Mouse (Mus musculus): ENCODE results near the gene Rgcc.

GRCm38 (mm10) chr14:79283952-79284351 is 17.5 kb downstream of the Rgcc start:
- TF ChIP-seq ZC3H11A (IDR thresholded peaks at IDR 0.05; ENCODE audit: borderline replicate concordance, low read depth, low read length): no peak
- no peak for TF ChIP-seq ZNF384 (IDR thresholded peaks at IDR 0.05; ENCODE audit: low read depth, low read length)
- no peak for TF ChIP-seq HCFC1 (IDR thresholded peaks at IDR 0.05; ENCODE audit: borderline replicate concordance, insufficient read depth, low read length)
- TF ChIP-seq CHD2 (IDR thresholded peaks at IDR 0.05; ENCODE audit: low read depth, low read length): no peak
- no peak for TF ChIP-seq MAFK (IDR thresholded peaks at IDR 0.05; ENCODE audit: insufficient read depth, low read depth, low read length)
